Mouse (Mus musculus) bone marrow macrophage, adult 2 months (primary cell): ENCODE data around the gene Tmem131.
"Not testable (repeated sequence)": the region's sequence is repeated elsewhere in the genome, so short reads cannot be mapped to it uniquely, and the experiment has no call there.

Experiments
- CTCF ChIP-seq: IDR thresholded peaks from 2 replicates; pipeline ENCODE4 v1.5.1; 2012; ENCODE audit warnings: low read depth, mild to moderate bottlenecking, low read length, moderate library complexity
- POLR2A ChIP-seq: IDR thresholded peaks from 2 replicates; pipeline ENCODE4 v1.6.1; 2012; ENCODE audit warnings: mild to moderate bottlenecking, low read depth, low read length, borderline replicate concordance

GRCm38 (mm10) chr1:36821918-36822317, 121.5 kb downstream of the Tmem131 start:
- TF ChIP-seq POLR2A, CTCF: not testable (repeated sequence)
